Mouse (Mus musculus) colon, adult 2 months (tissue): ENCODE results near the gene Doc2g. TPM values are rescaled to one million over a fixed set of nuclear protein-coding genes. Genes with fewer than 3 reads are reported as not detected.

Experiments
- polyA plus RNA-seq: library from polyadenylated mRNA; depleted of rRNA; stranded (reverse); fragments of >200 nt; gene quantifications from 2 replicates; pipeline ENCODE4 v1.2.3, GENCODE M21; 2012; rRNA removed

Gene Doc2g
- 10.8 and 11.5 TPM in 2 replicates for polyA plus RNA-seq

GRCm38 (mm10) chr19:4003112-4003511 is at the start of gene Doc2g:
Doc2g (plus strand) TSS chr19:4003313.

GRCm38 (mm10) chr19:3958470-3958869 is 44.6 kb upstream of the Doc2g start, which contains the start of gene Aldh3b3:
Aldh3b3 (plus strand) TSS chr19:3958645.

GRCm38 (mm10) chr19:3972229-3972628 is 30.9 kb upstream of the Doc2g start, which contains the start of gene Aldh3b2:
Aldh3b2 (plus strand) TSS chr19:3972328.

GRCm38 (mm10) chr19:3986334-3986733 is 16.8 kb upstream of the Doc2g start, which contains the start of gene Acy3:
Acy3 (plus strand) TSS chr19:3986570.

GRCm38 (mm10) chr19:3992416-3992815 is 10.7 kb upstream of the Doc2g start, which contains the start of gene Tbx10:
Tbx10 (plus strand) TSS chr19:3992752.

GRCm38 (mm10) chr19:4000119-4000900 is 2.8 kb upstream of the Doc2g start, which contains the start of the genes Nudt8 and Gm49405:
Nudt8 (plus strand) TSS chr19:4000580.
Gm49405 (plus strand) TSS chr19:4000626.

GRCm38 (mm10) chr19:4012432-4013022 is 9.4 kb downstream of the Doc2g start, which contains the start of gene Ndufv1:
Ndufv1 (minus strand) TSS chr19:4012806.

GRCm38 (mm10) chr19:4037788-4038232 is 34.7 kb downstream of the Doc2g start, which contains the start of gene Gstp1:
Gstp1 (minus strand) TSS chr19:4037985.

GRCm38 (mm10) chr19:4045966-4046865 is 43.1 kb downstream of the Doc2g start, which contains the start of gene Gstp2:
Gstp2 (minus strand) TSS chr19:4046023.

Other genes starting within 250 kb of the Doc2g start
- 12.8 and 13.2 TPM in 2 replicates for gene Kmt5b, start 235.9 kb upstream of the Doc2g start, polyA plus RNA-seq
- 35.3 and 37.1 TPM in 2 replicates for gene Chka, start 151.5 kb upstream of the Doc2g start, polyA plus RNA-seq
- 146 and 188 TPM in 2 replicates for gene Tcirg1, start 96.2 kb upstream of the Doc2g start, polyA plus RNA-seq
- gene Ndufs8, start 90.5 kb upstream of the Doc2g start, polyA plus RNA-seq: 279 and 336 TPM in 2 replicates
- gene Aldh3b1, start 73.5 kb upstream of the Doc2g start, polyA plus RNA-seq: 14.9 and 17.0 TPM in 2 replicates
- 160 and 202 TPM in 2 replicates for gene Unc93b1, start 68.1 kb upstream of the Doc2g start, polyA plus RNA-seq
- gene Aldh3b3, start 44.7 kb upstream of the Doc2g start, polyA plus RNA-seq: 0.15 and 0.35 TPM in 2 replicates
- 14.5 and 14.7 TPM in 2 replicates for gene Aldh3b2, start 31.0 kb upstream of the Doc2g start, polyA plus RNA-seq
- 55.2 and 55.9 TPM in 2 replicates for gene Acy3, start 16.7 kb upstream of the Doc2g start, polyA plus RNA-seq
- gene Tbx10, start 10.6 kb upstream of the Doc2g start, polyA plus RNA-seq: not detected in 2 replicates
- gene Nudt8, start 2.7 kb upstream of the Doc2g start, polyA plus RNA-seq: 18.7 and 25.7 TPM in 2 replicates
- 2.1 and 2.5 TPM in 2 replicates for gene Gm49405, start 2.7 kb upstream of the Doc2g start, polyA plus RNA-seq
- 185 and 192 TPM in 2 replicates for gene Ndufv1, start 9.5 kb downstream of the Doc2g start, polyA plus RNA-seq
- 871 and 970 TPM in 2 replicates for gene Gstp1, start 34.7 kb downstream of the Doc2g start, polyA plus RNA-seq
- 192 and 247 TPM in 2 replicates for gene Gstp2, start 42.7 kb downstream of the Doc2g start, polyA plus RNA-seq
- 8.4 and 8.5 TPM in 2 replicates for gene Gstp3, start 56.3 kb downstream of the Doc2g start, polyA plus RNA-seq
- gene Cabp2, start 78.3 kb downstream of the Doc2g start, polyA plus RNA-seq: 2.5 TPM in 1 of 2 replicates, not detected in the other
- gene Cdk2ap2, start 93.9 kb downstream of the Doc2g start, polyA plus RNA-seq: 321 and 393 TPM in 2 replicates
- gene Pitpnm1, start 96.7 kb downstream of the Doc2g start, polyA plus RNA-seq: 133 and 136 TPM in 2 replicates
- gene Aip, start 122.5 kb downstream of the Doc2g start, polyA plus RNA-seq: 65.0 and 68.8 TPM in 2 replicates
- 0.02 and 0.05 TPM in 2 replicates for gene Gpr152, start 136.5 kb downstream of the Doc2g start, polyA plus RNA-seq
- 0.15 and 0.28 TPM in 2 replicates for gene Cabp4, start 140.7 kb downstream of the Doc2g start, polyA plus RNA-seq
- gene Coro1b, start 145.3 kb downstream of the Doc2g start, polyA plus RNA-seq: 657 and 730 TPM in 2 replicates
- gene Ptprcap, start 150.3 kb downstream of the Doc2g start, polyA plus RNA-seq: 74.8 and 129 TPM in 2 replicates
- gene Rps6kb2, start 160.0 kb downstream of the Doc2g start, polyA plus RNA-seq: 38.0 and 53.9 TPM in 2 replicates
- 5.3 and 9.0 TPM in 2 replicates for gene Carns1, start 172.2 kb downstream of the Doc2g start, polyA plus RNA-seq
- 9.9 and 10.0 TPM in 2 replicates for gene Tbc1d10c, start 188.0 kb downstream of the Doc2g start, polyA plus RNA-seq
- gene Ppp1ca, start 188.8 kb downstream of the Doc2g start, polyA plus RNA-seq: 488 and 523 TPM in 2 replicates
- 15.7 and 22.4 TPM in 2 replicates for gene Rad9a, start 198.3 kb downstream of the Doc2g start, polyA plus RNA-seq
- gene Clcf1, start 210.9 kb downstream of the Doc2g start, polyA plus RNA-seq: 8.3 and 14.8 TPM in 2 replicates
- gene AC109138.7, start 211.0 kb downstream of the Doc2g start, polyA plus RNA-seq: not detected in 2 replicates
- gene Pold4, start 228.6 kb downstream of the Doc2g start, polyA plus RNA-seq: 86.7 and 104 TPM in 2 replicates